Mouse (Mus musculus) c-Kit-positive CD71-positive TER-119-positive erythroid progenitor cells, embryonic 14.5 days (primary cell): ENCODE measurements around the gene Antxr1.

Experiments
- DNase-seq: peaks from one replicate; pipeline ENCODE4 v3.0.0-alpha.2; 2013; ENCODE audit warnings: low spot score

The Antxr1 gene

GRCm38 (mm10) chr6:87250701-87251100 lies 84.9 kb downstream of the Antxr1 start:
- DNase-seq: no peak

DNA sequence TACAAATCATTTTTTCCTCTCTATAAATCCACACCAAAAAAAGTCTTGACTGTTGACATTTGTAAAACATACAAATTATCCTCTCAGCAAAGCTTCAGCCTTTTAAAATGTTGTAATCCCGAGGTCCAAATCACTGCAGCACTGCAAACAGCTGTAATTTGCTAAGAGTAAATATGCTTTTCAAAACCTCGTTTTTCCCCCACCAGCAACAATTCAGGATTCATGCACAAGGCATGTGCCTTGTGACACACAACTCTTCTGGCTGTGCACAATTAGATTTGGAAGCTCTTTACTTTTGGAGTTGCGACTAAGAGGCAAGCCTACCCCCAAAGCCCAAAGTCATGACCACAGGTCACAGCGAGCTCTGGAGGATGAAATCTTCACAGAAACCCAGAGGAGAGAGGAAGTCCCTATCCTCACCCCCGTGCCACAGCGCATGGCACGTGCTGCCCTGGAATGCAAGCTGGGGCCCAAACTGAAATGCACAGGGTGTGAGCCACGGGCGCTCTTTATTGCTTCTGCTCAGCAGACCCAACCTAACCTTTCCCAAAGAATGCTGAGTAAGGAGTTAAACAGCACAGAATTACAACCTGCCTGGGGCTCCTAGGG lies 87.3 kb downstream of the Antxr1 start:
- no peak for DNase-seq

- no peak for DNase-seq
Observed at GRCm38 (mm10) chr6:87244117-87245100, 91.2 kb downstream of the Antxr1 start.

DNA sequence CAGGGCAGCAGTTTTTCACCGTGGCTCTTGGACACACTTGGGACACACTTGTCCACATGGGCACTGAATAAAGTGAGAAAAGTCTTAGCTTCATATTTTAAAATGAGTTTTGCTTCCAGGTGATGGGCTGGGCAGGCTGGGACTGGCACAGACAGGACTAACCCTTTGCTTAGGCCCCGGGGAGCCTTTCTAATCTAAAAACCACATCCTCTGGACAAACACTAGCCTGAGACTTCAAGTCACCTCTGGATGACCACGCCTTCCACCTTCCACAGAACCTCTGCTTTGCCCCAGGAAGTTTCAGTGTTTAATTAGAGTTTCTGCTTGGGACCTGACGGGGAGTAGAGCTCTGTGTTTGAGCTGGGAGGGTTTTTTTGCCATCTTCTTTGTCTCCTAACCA lies 98.4 kb downstream of the Antxr1 start:
- DNase-seq: no peak

GRCm38 (mm10) chr6:87236061-87236460 lies 99.6 kb downstream of the Antxr1 start:
- DNase-seq: no peak

DNA sequence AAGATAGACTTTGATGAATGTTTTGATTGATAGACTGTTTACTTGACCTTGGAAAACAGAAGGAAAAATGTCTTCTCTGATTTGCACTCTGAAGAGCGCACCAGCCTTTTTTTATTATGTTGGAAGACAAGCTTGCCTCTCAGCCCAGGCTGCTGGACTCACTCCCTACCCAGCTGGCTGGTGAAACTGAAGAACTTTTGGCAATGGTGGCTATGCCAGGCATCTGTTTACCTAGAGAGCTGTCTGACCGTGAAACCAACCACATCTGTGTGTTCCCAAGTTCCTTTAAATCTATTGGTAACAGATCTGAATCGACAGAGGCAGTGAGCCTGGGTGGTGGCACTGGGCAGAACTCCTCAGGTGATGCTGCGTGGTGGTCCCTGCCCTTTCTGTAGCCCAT lies 102.5 kb downstream of the Antxr1 start:
- DNase-seq: no peak

DNA sequence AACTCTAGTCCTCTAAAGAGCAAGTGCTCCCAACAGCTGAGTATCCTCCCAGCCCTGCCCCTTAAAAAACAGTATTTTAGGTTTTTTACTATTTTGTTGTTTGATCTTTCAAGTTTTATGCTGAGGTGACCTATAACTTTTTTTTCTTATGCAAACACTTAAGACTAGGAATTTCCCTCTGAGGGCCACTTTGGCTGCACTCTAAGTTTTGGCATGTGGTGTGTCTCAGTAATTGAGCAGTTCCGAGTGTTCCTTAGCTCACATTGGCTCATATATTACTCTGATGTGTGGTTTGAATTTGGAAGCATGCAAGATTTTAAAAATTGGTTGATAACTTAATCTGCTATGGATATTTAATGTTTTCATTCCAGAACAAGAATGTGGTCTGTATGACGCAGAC lies 105.6 kb downstream of the Antxr1 start:
- no peak for DNase-seq

- no peak for DNase-seq
Observed at GRCm38 (mm10) chr6:87227940-87228339, 107.7 kb downstream of the Antxr1 start.

DNA sequence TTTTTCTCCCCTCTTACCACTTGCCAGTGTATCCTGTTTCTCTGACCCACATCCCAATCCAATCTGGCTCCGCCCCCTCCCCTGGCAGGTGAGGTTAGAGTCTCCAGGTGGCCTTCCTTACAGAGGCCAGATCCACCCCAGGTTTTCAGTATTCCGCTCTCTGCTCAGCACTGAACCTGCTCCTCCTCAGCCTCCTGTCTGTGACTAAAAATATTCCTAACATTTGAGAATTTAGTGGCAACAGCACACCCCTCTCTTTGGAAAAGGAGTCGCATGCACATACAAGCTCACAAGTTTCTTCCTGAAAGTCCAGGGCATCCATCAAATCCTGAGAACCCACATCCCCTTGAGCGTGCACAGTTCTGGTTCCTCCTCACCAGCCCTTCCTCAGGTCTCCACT lies 109.3 kb downstream of the Antxr1 start:
- DNase-seq: no peak

- DNase-seq: no peak
Observed at GRCm38 (mm10) chr6:87225286-87225685, 110.3 kb downstream of the Antxr1 start.

- DNase-seq: no peak
Observed at GRCm38 (mm10) chr6:87222854-87223631, 112.6 kb downstream of the Antxr1 start.

DNA sequence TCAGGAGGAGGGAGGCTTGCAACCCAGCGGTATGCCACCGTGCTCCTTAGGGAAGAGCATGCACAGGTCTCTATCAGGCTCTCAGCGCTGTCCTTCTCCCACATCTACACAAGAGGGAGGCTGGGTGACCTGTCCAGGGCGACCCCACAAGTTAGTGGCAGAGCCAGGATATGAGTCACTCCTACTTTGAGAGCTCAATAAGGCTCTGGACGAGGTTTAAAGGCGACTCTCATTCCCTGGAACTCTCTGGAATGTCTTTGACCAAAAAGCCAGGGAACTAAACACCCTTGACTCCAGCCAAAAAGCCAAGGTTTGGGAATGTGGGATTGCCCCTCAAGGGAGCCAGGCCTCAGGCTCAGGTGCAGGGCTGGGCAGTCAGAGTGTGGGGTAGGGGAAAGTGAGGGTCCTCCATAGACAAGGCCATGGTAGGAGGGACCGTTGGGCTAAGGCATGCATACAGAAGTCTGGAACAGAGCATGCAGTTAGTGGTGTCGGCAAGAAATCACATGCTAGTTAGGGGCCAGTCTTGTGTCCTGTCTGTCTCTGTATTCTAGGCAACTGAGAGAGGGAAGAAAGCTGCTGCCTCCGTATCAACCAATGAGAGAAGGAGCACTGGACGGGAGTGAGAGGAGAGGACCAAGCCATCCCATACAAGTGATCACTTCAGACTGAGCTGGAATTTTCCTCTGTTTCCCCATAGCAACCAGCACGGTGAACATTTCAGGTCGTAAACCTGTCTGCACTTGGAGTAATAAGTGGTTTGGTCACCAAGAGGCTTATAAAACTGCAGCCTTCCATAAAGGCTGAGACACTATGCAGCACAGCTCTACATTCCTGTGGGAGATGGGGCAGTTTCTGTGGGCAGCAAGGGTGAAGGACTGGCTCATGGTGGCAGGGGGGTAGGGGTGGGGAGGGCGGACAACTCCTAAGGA lies 116.3 kb downstream of the Antxr1 start:
- DNase-seq: no peak

DNA sequence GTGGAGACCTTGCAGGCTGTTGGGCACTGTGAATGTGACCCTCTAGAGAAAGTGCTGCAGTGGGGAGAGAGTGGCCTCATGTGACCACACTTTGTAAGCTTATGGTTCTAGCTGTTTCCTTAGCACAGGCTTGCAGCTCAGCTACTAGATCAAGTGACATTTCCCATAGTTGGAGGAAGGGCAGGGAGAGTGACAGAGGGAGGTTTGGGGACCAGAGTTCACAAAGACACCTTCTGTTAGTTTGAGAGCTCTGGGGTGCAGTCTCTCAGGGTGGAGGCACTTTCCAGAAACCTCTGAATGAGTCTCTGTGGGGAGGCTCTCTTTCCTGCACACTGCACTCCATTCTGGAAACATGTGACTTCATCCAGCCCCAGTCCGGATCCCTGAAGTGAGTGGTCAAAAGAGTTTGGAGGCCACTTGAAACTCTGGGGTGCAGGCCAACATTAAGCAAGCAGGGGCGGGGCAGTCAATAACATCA lies 119.5 kb downstream of the Antxr1 start:
- no peak for DNase-seq

DNA sequence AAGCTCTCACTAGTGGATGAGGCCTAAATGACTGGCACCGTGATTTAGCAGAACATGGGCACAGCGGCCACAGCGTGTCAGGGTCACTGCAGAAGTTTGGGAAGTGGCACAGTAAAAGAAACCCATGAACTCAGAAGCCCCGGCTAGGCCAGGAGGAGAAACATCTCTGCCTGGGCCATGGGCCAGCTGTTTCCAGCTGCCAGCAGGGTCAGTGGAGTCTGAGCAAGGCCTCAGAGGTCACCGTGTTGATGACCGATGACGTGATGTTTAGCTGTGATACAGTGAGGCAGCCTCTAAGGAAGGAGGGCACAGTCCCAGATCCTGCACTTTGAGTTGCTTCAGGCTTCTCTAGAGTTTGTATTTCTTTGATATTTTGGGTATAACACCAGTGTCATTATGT lies 122.4 kb downstream of the Antxr1 start:
- DNase-seq: no peak

DNA sequence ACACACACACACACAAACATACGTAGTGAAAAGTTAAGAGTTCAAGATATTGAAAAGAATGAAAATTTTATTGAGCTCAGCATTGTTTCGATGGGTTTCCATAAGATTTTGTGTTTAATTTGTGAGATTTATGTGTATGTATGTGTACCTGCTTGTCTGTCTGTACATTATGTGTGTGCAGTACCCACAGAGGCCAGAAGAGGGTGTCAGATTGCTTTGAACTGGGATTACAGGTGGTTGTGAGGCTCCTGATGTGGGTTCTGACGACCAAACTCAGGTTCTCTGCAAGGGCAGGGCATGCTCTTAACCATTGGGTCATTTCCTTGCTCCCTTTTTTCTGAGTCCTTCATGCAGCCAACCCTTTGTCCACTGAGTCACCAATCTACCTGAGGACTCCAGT lies 124.1 kb downstream of the Antxr1 start:
- DNase-seq: no peak

- DNase-seq: no peak
Observed at GRCm38 (mm10) chr6:87207373-87207982, 128.1 kb downstream of the Antxr1 start.

DNA sequence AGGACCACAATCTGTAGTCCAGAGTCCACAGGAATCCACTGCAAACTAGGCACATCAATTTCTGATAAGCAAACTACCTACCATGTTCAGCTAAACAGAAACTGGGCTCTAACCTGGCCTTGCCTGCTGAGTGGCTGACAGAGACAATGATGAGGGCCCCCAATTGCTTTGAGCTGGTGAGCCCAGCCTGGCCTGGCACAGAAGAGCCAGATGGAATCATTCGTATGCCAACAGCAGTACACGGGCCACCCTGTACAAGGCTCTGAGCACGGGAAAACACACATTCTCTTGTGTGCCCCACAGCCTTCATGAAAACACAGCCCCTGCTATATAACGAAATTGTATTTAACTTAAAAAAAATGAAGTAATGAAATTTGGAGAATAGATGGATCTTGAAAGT lies 128.8 kb downstream of the Antxr1 start:
- DNase-seq: no peak

DNA sequence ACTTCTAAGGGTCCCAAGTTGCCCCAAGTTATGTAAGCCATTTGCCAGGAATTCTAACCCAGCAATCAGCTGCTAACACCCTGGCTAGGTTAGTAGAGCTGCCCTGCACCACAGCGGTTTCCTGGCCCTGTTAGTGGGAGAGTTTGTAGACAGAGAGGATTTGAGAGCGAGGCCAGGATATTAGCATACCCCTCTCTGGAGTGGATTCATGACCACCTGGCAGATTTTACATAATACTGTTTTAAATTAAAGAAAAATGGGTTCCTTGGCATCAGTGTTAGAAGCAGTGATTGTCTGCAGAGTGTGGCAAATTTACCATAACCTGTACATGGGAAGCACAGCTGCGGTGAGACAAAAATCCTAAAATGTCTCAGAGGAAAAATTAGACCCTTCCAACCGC lies 132.2 kb downstream of the Antxr1 start:
- DNase-seq: no peak

- no peak for DNase-seq
Observed at GRCm38 (mm10) chr6:87203065-87203464, 132.6 kb downstream of the Antxr1 start.

DNA sequence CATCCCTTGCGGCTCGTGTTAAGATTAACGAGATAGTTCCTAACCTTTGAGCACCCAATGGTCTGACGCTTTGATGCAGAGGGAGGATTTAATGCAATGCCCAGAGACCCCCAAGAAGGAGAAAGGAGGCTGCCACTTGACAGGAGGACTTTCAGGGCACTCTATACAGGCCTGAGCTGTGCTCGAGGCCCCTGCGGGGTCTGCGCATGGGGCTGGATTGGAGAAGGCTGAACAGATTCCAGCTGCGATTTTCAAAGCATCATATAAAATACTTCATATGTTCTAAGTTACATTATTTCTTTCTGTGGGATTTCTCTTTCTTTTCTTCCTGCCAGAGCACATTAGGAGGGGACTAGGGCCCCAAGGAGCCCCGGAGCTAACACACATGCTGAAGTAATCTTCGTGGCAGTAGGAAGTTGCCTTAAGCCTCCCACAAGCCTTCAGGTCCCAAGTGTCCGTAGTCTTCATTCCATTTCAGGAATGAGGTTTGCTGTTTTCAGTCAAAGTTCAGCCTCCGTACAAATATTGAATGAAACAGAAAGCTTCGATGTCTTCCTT lies 133.5 kb downstream of the Antxr1 start:
- DNase-seq: no peak

DNA sequence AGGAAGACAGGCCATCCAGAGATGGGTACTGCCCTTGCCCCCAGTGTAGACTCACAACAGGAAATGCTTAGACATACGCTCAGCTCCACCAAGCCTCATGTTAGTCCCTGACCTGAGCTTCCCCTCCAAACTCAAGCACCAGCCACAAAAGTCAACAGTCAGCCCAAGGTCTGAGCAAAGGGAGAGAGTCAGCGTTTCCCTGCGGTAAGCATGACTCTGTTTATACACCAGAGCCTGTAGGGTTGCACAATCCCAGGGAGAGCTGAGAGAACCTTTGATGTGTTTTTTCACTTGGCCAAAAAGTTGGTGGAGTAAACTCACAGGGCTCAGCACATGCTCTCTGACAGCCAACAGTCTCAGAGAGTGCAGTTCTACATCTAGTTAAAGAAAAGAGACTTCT lies 145.9 kb downstream of the Antxr1 start:
- no peak for DNase-seq
